Mouse (Mus musculus): ENCODE results near the gene Naa16. TPM values are rescaled to one million over a fixed set of nuclear protein-coding genes. Genes with fewer than 3 reads are reported as not detected.

Gene Naa16
- polyA plus RNA-seq (2017; shearing (Covaris generic)): 10 to 100 TPM; 53.0 to 64.1 TPM

GRCm38 (mm10) chr14:79390265-79390926 lies at the start of gene Naa16:
Gene Naa16, minus strand, starts transcription at chr14:79390778.

GRCm38 (mm10) chr14:79425979-79426729 lies 35.6 kb upstream of the Naa16 start, which contains the start of gene Kbtbd7:
Gene Kbtbd7, plus strand, starts transcription at chr14:79426511.

GRCm38 (mm10) chr14:79397321-79398122 lies 6.9 kb upstream of the Naa16 start, which contains the start of gene Mtrf1:
Gene Mtrf1, plus strand, starts transcription at chr14:79397772.

GRCm38 (mm10) chr14:79301466-79301875 lies 89.1 kb downstream of the Naa16 start, which contains the start of gene Rgcc:
Gene Rgcc, minus strand, starts transcription at chr14:79301645.

Other genes starting within 250 kb of the Naa16 start
- gene Zfp957, start 143.4 kb downstream of the Naa16 start, polyA plus RNA-seq (2017; shearing (Covaris generic)): under 1 TPM in 1 of 2 experiments, not detected in 1; 0.43 TPM
- 10 to 100 TPM; 22.2 to 23.6 TPM for gene Rgcc, start 89.1 kb downstream of the Naa16 start, polyA plus RNA-seq (2017; shearing (Covaris generic))
- 1 to 10 TPM; 4.1 to 6.7 TPM for gene Mtrf1, start 7.0 kb upstream of the Naa16 start, polyA plus RNA-seq (2017; shearing (Covaris generic))
- gene Kbtbd7, start 35.7 kb upstream of the Naa16 start, polyA plus RNA-seq (2017; shearing (Covaris generic)): 1 to 10 TPM; 3.2 to 4.6 TPM
- gene Kbtbd6, start 61.1 kb upstream of the Naa16 start, polyA plus RNA-seq (2017; shearing (Covaris generic)): under 1 TPM; 0.72 to 0.83 TPM
- gene Elf1, start 90.4 kb upstream of the Naa16 start, polyA plus RNA-seq (2017; shearing (Covaris generic)): 100 to 1,000 TPM; 174 to 183 TPM
- gene Wbp4, start 90.7 kb upstream of the Naa16 start, polyA plus RNA-seq (2017; shearing (Covaris generic)): 10 to 100 TPM; 48.9 to 60.1 TPM
- gene Sugt1, start 196.9 kb upstream of the Naa16 start, polyA plus RNA-seq (2017; shearing (Covaris generic)): 100 to 1,000 TPM; 113 to 131 TPM